Mouse (Mus musculus) kidney, embryonic 16.5 days (tissue): ENCODE results near the gene Ptprk. TPM values are rescaled to one million over a fixed set of nuclear protein-coding genes. Genes with fewer than 3 reads are reported as not detected.
A peak's percentile ranks its signal among the peaks of the same experiment; 100 is the strongest.

Source experiments
- ATAC-seq: fragments of 200-750 bp; cut with Nextera tagmentation; 2 replicates; pipeline ENCODE4 v1.8.0; 2017; ENCODE audit warnings: moderate TSS enrichment; ENCODE audit not compliant: low FRiP score, low TSS enrichment
- H3K27ac ChIP-seq: fragments of 300-500 bp; sonication (generic); 2 replicates; pipeline ENCODE4 v1.5.1; 2014; ENCODE audit warnings: low read length
- H3K27me3 ChIP-seq: fragments of 300-500 bp; sonication (generic); 2 replicates; pipeline ENCODE4 v1.6.1; 2014; ENCODE audit warnings: low read length, control low read depth, mixed read lengths; ENCODE audit not compliant: insufficient read depth
- H3K36me3 ChIP-seq: fragments of 300-500 bp; sonication (generic); 2 replicates; pipeline ENCODE4 v1.6.1; 2014; ENCODE audit warnings: low read length, control low read depth, mixed read lengths; ENCODE audit not compliant: insufficient read depth
- H3K4me1 ChIP-seq: fragments of 300-500 bp; sonication (generic); 2 replicates; pipeline ENCODE4 v1.6.1; 2014; ENCODE audit warnings: low read length, control low read depth, mixed read lengths; ENCODE audit not compliant: insufficient read depth
- H3K4me2 ChIP-seq: fragments of 300-500 bp; sonication (generic); replicated peaks from 2 replicates; pipeline ENCODE4 v1.6.1; 2014; ENCODE audit warnings: low read depth, low read length
- H3K4me3 ChIP-seq: fragments of 300-500 bp; sonication (generic); 2 replicates; pipeline ENCODE4 v1.5.1; 2014; ENCODE audit warnings: mild to moderate bottlenecking, low read length
- H3K9ac ChIP-seq: fragments of 300-500 bp; sonication (generic); replicated peaks from 2 replicates; pipeline ENCODE4 v1.6.1; 2014; ENCODE audit warnings: low read length
- H3K9me3 ChIP-seq: fragments of 300-500 bp; sonication (generic); 2 replicates; pipeline ENCODE4 v1.6.1; 2016; ENCODE audit warnings: low read length, control low read depth
- WGBS: fragments of 180-500 bp; shearing (Covaris S2); extraction: QIAGEN DNeasy Blood & Tissue Kit; methylation state at CpG from one replicate; pipeline ENCODE4 v1.1.7; 2014; 5-methylcytosine and 5-hydroxymethylcytosine counted together
- polyA plus RNA-seq: library from polyadenylated mRNA; unstranded; fragments of >200 nt; fragmentation: Nextera tagmentation; extraction: Ambion mirVana; gene quantifications from 2 replicates; pipeline ENCODE4 v1.2.1, GENCODE M21; 2015

Ptprk gene
- polyA plus RNA-seq, 1 experiment from 2014 or later = 34.7 TPM

- Histone ChIP-seq H3K4me1 (no peaks in the 10 kb centered on the region), H3K4me2 (no peak overlapping the region), H3K36me3 (no peaks in the 10 kb centered on the region), H3K9me3 (no peaks in the 10 kb centered on the region), H3K27ac (no peak overlapping the region), H3K9ac (no peak overlapping the region), H3K4me3 (no peak overlapping the region), H3K27me3 (no peaks in the 10 kb centered on the region)
- ATAC-seq = no peak
- 41% methylated on average over 3 of the region's 3 CpGs for WGBS
Observed at GRCm38 (mm10) chr10:28422622-28423021, 348.0 kb downstream of the Ptprk start.

GRCm38 (mm10) chr10:28425371-28425770 lies 350.8 kb downstream of the Ptprk start:
- no peak overlapping the region for H3K9ac ChIP-seq
- H3K36me3 ChIP-seq = no peaks in the 10 kb centered on the region
- no peaks in the 10 kb centered on the region for H3K27me3 ChIP-seq
- no peak overlapping the region for H3K27ac ChIP-seq
- no peak overlapping the region for H3K4me3 ChIP-seq
- H3K9me3 ChIP-seq = no peaks in the 10 kb centered on the region
- no peaks in the 10 kb centered on the region for H3K4me1 ChIP-seq
- H3K4me2 ChIP-seq = no peak overlapping the region
- ATAC-seq = no peak

- no peak overlapping the region for H3K27ac ChIP-seq
- ATAC-seq = no peak
- H3K27me3 ChIP-seq = no peaks in the 10 kb centered on the region
- H3K36me3 ChIP-seq = no peaks in the 10 kb centered on the region
- H3K4me1 ChIP-seq = no peaks in the 10 kb centered on the region
- H3K9me3 ChIP-seq = no peaks in the 10 kb centered on the region
- no peak overlapping the region for H3K9ac ChIP-seq
- H3K4me3 ChIP-seq = no peak overlapping the region
- no peak overlapping the region for H3K4me2 ChIP-seq
- 89% methylated on average over 1 of the region's 1 CpGs for WGBS
Observed at GRCm38 (mm10) chr10:28436084-28436483, 361.5 kb downstream of the Ptprk start.

- Histone ChIP-seq H3K27ac (no peak overlapping the region), H3K4me1 (no peaks in the 10 kb centered on the region), H3K4me2 (no peak overlapping the region), H3K9me3 (peaks cover 2% of the 10 kb centered on the region; the same call in 1 of the 2 replicates), H3K4me3 (no peak overlapping the region), H3K9ac (no peak overlapping the region), H3K27me3 (no peaks in the 10 kb centered on the region), H3K36me3 (no peaks in the 10 kb centered on the region)
- WGBS = 32% methylated on average over 4 of the region's 4 CpGs
- ATAC-seq = no peak
Observed at GRCm38 (mm10) chr10:28449853-28450252, 375.2 kb downstream of the Ptprk start.

GRCm38 (mm10) chr10:28450642-28451041 lies 376.0 kb downstream of the Ptprk start:
- Histone ChIP-seq H3K4me2 (no peak overlapping the region), H3K27me3 (no peaks in the 10 kb centered on the region), H3K9me3 (peaks cover 2% of the 10 kb centered on the region; the same call in 1 of the 2 replicates), H3K36me3 (no peaks in the 10 kb centered on the region), H3K27ac (no peak overlapping the region), H3K9ac (no peak overlapping the region), H3K4me1 (no peaks in the 10 kb centered on the region), H3K4me3 (no peak overlapping the region)
- WGBS = 84% methylated on average over 1 of the region's 1 CpGs
- ATAC-seq = no peak

GRCm38 (mm10) chr10:28458027-28458426 lies 383.4 kb downstream of the Ptprk start:
- no peak for ATAC-seq
- Histone ChIP-seq H3K9ac (no peak overlapping the region), H3K4me2 (no peak overlapping the region), H3K4me1 (no peaks in the 10 kb centered on the region), H3K27me3 (no peaks in the 10 kb centered on the region), H3K27ac (no peak overlapping the region), H3K36me3 (no peaks in the 10 kb centered on the region), H3K9me3 (peaks cover 2% of the 10 kb centered on the region; the same call in 1 of the 2 replicates), H3K4me3 (no peak overlapping the region)
- 58% methylated on average over 1 of the region's 1 CpGs for WGBS

GRCm38 (mm10) chr10:28459963-28460362 lies 385.3 kb downstream of the Ptprk start:
- WGBS = 59% methylated on average over 1 of the region's 1 CpGs
- no peak for ATAC-seq

GRCm38 (mm10) chr10:28463706-28464105 lies 389.1 kb downstream of the Ptprk start:
- 88% methylated on average over 1 of the region's 1 CpGs for WGBS
- no peak for ATAC-seq
- Histone ChIP-seq H3K36me3 (no peaks in the 10 kb centered on the region), H3K4me1 (peaks cover 4% of the 10 kb centered on the region; the same call in 1 of the 2 replicates), H3K4me2 (no peak overlapping the region), H3K9ac (no peak overlapping the region), H3K27me3 (no peaks in the 10 kb centered on the region), H3K9me3 (no peaks in the 10 kb centered on the region), H3K4me3 (no peak overlapping the region), H3K27ac (no peak overlapping the region)

More at GRCm38 (mm10) chr10:28459963-28460362, 385.3 kb downstream of the Ptprk start:
- Histone ChIP-seq H3K4me3 (no peak overlapping the region), H3K27me3 (no peaks in the 10 kb centered on the region), H3K4me2 (no peak overlapping the region), H3K9me3 (no peaks in the 10 kb centered on the region), H3K36me3 (no peaks in the 10 kb centered on the region), H3K9ac (no peak overlapping the region), H3K4me1 (peaks cover 4% of the 10 kb centered on the region; the same call in 1 of the 2 replicates), H3K27ac (no peak overlapping the region)

GRCm38 (mm10) chr10:28464766-28465548 lies 390.3 kb downstream of the Ptprk start:
- WGBS = 41% methylated on average over 12 of the region's 12 CpGs
- H3K9me3 ChIP-seq = no peaks in the 10 kb centered on the region
- H3K36me3 ChIP-seq = no peaks in the 10 kb centered on the region
- H3K4me2 ChIP-seq = no peak overlapping the region
- H3K27me3 ChIP-seq = no peaks in the 10 kb centered on the region
- no peak overlapping the region for H3K27ac ChIP-seq
- peak; percentile 91 for ATAC-seq
- no peak overlapping the region for H3K4me3 ChIP-seq
- H3K9ac ChIP-seq = no peak overlapping the region
- peaks cover 4% of the 10 kb centered on the region; the same call in 1 of the 2 replicates for H3K4me1 ChIP-seq

- 55% methylated on average over 3 of the region's 3 CpGs for WGBS
- H3K27ac ChIP-seq = no peak overlapping the region
- no peak overlapping the region for H3K4me3 ChIP-seq
- H3K9ac ChIP-seq = no peak overlapping the region
- H3K4me2 ChIP-seq = no peak overlapping the region
- ATAC-seq = peak; percentile 57; the same call in 1 of the 2 replicates
- H3K4me1 ChIP-seq = no peaks in the 10 kb centered on the region
- no peaks in the 10 kb centered on the region for H3K9me3 ChIP-seq
- no peaks in the 10 kb centered on the region for H3K36me3 ChIP-seq
- no peaks in the 10 kb centered on the region for H3K27me3 ChIP-seq
Observed at GRCm38 (mm10) chr10:28485574-28485973, 411.0 kb downstream of the Ptprk start.
